Mouse (Mus musculus) ES-E14 (cell line): ENCODE measurements around the gene Samd4.

Experiments used
- CHD2 ChIP-seq: IDR thresholded peaks from 2 replicates; pipeline ENCODE4 v1.6.1; 2014; ENCODE audit warnings: mild to moderate bottlenecking, low read depth, low read length, inconsistent platforms
- HCFC1 ChIP-seq: IDR thresholded peaks from 2 replicates; pipeline ENCODE4 v1.6.1; 2012; ENCODE audit warnings: low read length, inconsistent platforms, borderline replicate concordance; ENCODE audit not compliant: insufficient read depth
- MAFK ChIP-seq: IDR thresholded peaks from 2 replicates; pipeline ENCODE4 v1.6.1; 2014; ENCODE audit warnings: mild to moderate bottlenecking, low read depth, low read length, inconsistent platforms; ENCODE audit not compliant: insufficient read depth
- ZC3H11A ChIP-seq: IDR thresholded peaks from 2 replicates; pipeline ENCODE4 v1.6.1; 2012; ENCODE audit warnings: low read depth, mild to moderate bottlenecking, inconsistent platforms, low read length, borderline replicate concordance
- ZNF384 ChIP-seq: IDR thresholded peaks from 2 replicates; pipeline ENCODE4 v1.6.1; 2012; ENCODE audit warnings: low read depth, low read length, inconsistent platforms

- TF ChIP-seq ZNF384 (no peak), CHD2 (no peak), ZC3H11A (no peak), HCFC1 (no peak), MAFK (no peak)
Measured at GRCm38 (mm10) chr14:47033423-47033822, 150.8 kb downstream of the Samd4 start.
